Mouse (Mus musculus) erythroblast, embryonic 14.5 days (primary cell): ENCODE data around the gene Tcf7l1.

Source experiments
- GATA1 ChIP-seq: IDR thresholded peaks from 2 replicates; pipeline ENCODE4 v1.6.1; 2012; ENCODE audit warnings: low read length, inconsistent platforms, mixed read lengths
- TAL1 ChIP-seq: IDR thresholded peaks from 3 replicates; pipeline ENCODE4 v1.6.1; 2012; ENCODE audit warnings: low read length, inconsistent platforms, mixed read lengths

GRCm38 (mm10) chr6:72803669-72804068 is 14.6 kb upstream of the Tcf7l1 start:
- TF ChIP-seq GATA1 (no peak), TAL1 (no peak)
